Comparison of ENCODE assay signal across 14 mouse cellular contexts in genomic region chr1:194642302-194642787, GRCm38 (mm10). TPM values are rescaled to one million over a fixed set of nuclear protein-coding genes. Genes with fewer than 3 reads are reported as not detected.
DNase-seq lines count a peak whose midpoint lies in the region; ATAC-seq and TF ChIP-seq lines count a peak whose summit lies in the region.
"Had no signal": no experiment of that assay in that cellular context is flagged by ENCODE, and none has a peak within 500 bp of the region (broad histone marks: within the 10 kb centered on the region; RNA-seq: fewer than 3 reads in every experiment).

No protein-coding gene starts in this region.

- ATAC-seq in kidney, embryonic 15.5 days (replicated peaks; ENCODE audit: low FRiP score): no peak
- ATAC-seq in stomach, embryonic 15.5 days (ENCODE audit: insufficient read depth, low FRiP score, low read depth): no peak

- peak overlapping the region; percentile 88 for H3K27ac ChIP-seq in heart, adult 2 months
- peak overlapping the region; percentile 66 for H3K27ac ChIP-seq in kidney, embryonic 15.5 days
- H3K27ac ChIP-seq in stomach, embryonic 15.5 days: peak overlapping the region; percentile 32; the same call in 1 of the 2 replicates

- no peak for TF ChIP-seq CTCF in heart, adult 2 months (IDR thresholded peaks at IDR 0.05)

- H3K79me2 ChIP-seq in heart, adult 2 months (replicated peaks; ENCODE audit: control insufficient read depth, insufficient read depth, low read length): peaks cover 10% of the 10 kb centered on the region

- no peak overlapping the region for H3K4me2 ChIP-seq in kidney, embryonic 15.5 days
- H3K4me2 ChIP-seq in stomach, embryonic 15.5 days: no peak overlapping the region

- no peaks in the 10 kb centered on the region for H3K9me3 ChIP-seq in kidney, embryonic 15.5 days (replicated peaks)
- no peaks in the 10 kb centered on the region for H3K9me3 ChIP-seq in stomach, embryonic 15.5 days
- H3K9me3 ChIP-seq: megakaryocyte, embryonic 14.5 days had no signal

- no peak for DNase-seq in heart, adult 2 months
- DNase-seq in heart, postnatal 14 days: no peak
- DNase-seq in kidney, adult 18-20 months: no peak
- peak; percentile 64 for DNase-seq in lung, postnatal 36 days
- no peak for DNase-seq in lung, postnatal 25 days (ENCODE audit: low spot score)
- no peak for DNase-seq in layer of hippocampus, adult 18-20 months (ENCODE audit: low spot score in 2 of 2)
- DNase-seq: B cell, adult 2 months; layer of hippocampus, postnatal 36 days; liver; right cerebral cortex, postnatal 25 days; thymus, postnatal 25 days had no signal

- H3K4me1 ChIP-seq in heart, adult 2 months (ENCODE audit: control insufficient read depth, insufficient read depth, low read length): peaks cover 49% of the 10 kb centered on the region
- H3K4me1 ChIP-seq in kidney, embryonic 15.5 days: peaks cover 20% of the 10 kb centered on the region
- peaks cover 6% of the 10 kb centered on the region; the same call in 1 of the 2 replicates for H3K4me1 ChIP-seq in stomach, embryonic 15.5 days

- TF ChIP-seq POLR2A in heart, adult 2 months (IDR thresholded peaks at IDR 0.05; ENCODE audit: insufficient read depth, low read depth, low read length): no peak

- intact Hi-C loops in heart, adult 2 months (cut with DNase I): loop anchor here (2.0 kb wide), 1 partner anchor 18 kb away; no protein-coding TSS in a partner anchor
- intact Hi-C loops in heart, postnatal 14 days (cut with DNase I): no loop called here

- TF ChIP-seq EP300 in heart, adult 2 months (IDR thresholded peaks at IDR 0.05; ENCODE audit: insufficient read depth, low read depth, low read length): no peak; the same call in 1 of the 2 replicates

- H3K36me3 ChIP-seq in heart, adult 2 months (ENCODE audit: control insufficient read depth, insufficient read depth, low read length): peaks cover 51% of the 10 kb centered on the region
- H3K36me3 ChIP-seq in kidney, embryonic 15.5 days: peaks cover 15% of the 10 kb centered on the region
- H3K36me3 ChIP-seq in stomach, embryonic 15.5 days: peaks cover 3% of the 10 kb centered on the region

- H3K4me3 ChIP-seq in heart, adult 2 months: peak overlapping the region; percentile 11; the same call in 1 of the 2 replicates
- H3K4me3 ChIP-seq in kidney, embryonic 15.5 days (replicated peaks): no peak overlapping the region
- H3K4me3 ChIP-seq in stomach, embryonic 15.5 days (replicated peaks): no peak overlapping the region

- 9% methylated on average over 1 of the region's 1 CpGs for WGBS in heart, adult 2 months
- 58% methylated on average over 1 of the region's 1 CpGs for WGBS in kidney, embryonic 15.5 days
- 84% methylated on average over 1 of the region's 1 CpGs for WGBS in stomach, embryonic 15.5 days

- H3K9ac ChIP-seq in heart, adult 2 months (ENCODE audit: low read depth, low read length): peak overlapping the region; percentile 56
- H3K9ac ChIP-seq in kidney, embryonic 15.5 days: no peak overlapping the region
- H3K9ac ChIP-seq in stomach, embryonic 15.5 days: no peak overlapping the region

- H3K27me3 ChIP-seq in heart, adult 2 months (ENCODE audit: control insufficient read depth, insufficient read depth, low read length): no peaks in the 10 kb centered on the region
- no peaks in the 10 kb centered on the region for H3K27me3 ChIP-seq in kidney, embryonic 15.5 days
- H3K27me3 ChIP-seq in stomach, embryonic 15.5 days (replicated peaks): no peaks in the 10 kb centered on the region

RNA-seq across cellular contexts. Expression of gene Plxna2, which starts 24.3 kb away (rescaled TPM):
- total RNA-seq in heart, adult 2 months (2021): 10 to 100 TPM; 22.6 to 30.6 TPM
- polyA plus RNA-seq in heart, adult 2 months (2012; rRNA removed): 9.8 and 16.7 TPM in 2 replicates
- total RNA-seq in heart, postnatal 14 days (2021): 10 to 100 TPM; 26.6 to 29.7 TPM
- polyA plus RNA-seq in kidney, embryonic 15.5 days (2015; fragmentation: Nextera tagmentation; extraction: Ambion mirVana): 5.7 and 6.3 TPM in 2 replicates
- polyA plus RNA-seq in stomach, embryonic 15.5 days (2015; fragmentation: Nextera tagmentation; extraction: Ambion mirVana): 6.6 and 8.3 TPM in 2 replicates
- total RNA-seq in layer of hippocampus, adult 18-20 months (2021): 10 to 100 TPM; 62.3 to 66.4 TPM

Comparison
In these comparisons a context has a peak if more than half of its experiments do, and no peak if none do; other contexts are left out.
1. H3K27ac ChIP-seq: peak in every context shown above with its lines; median percentile 88 in heart, adult 2 months; 66 in kidney, embryonic 15.5 days; 32 in stomach, embryonic 15.5 days.